Mouse (Mus musculus): ENCODE measurements around the gene Pigo.

GRCm38 (mm10) chr4:43044673-43045072, 19.1 kb upstream of the Pigo start:
- TF ChIP-seq CTCF (IDR thresholded peaks at IDR 0.05; ENCODE audit: low read depth) (no peak), EP300 (IDR thresholded peaks at IDR 0.05; ENCODE audit: low read depth) (no peak)

Data from liver, embryonic 14.5 days (tissue).